Mouse (Mus musculus) C2C12 (cell line): ENCODE results near the gene Prdm11. TPM values are rescaled to one million over a fixed set of nuclear protein-coding genes. Genes with fewer than 3 reads are reported as not detected.

Experiments
- H3K27me3 ChIP-seq: one replicate; pipeline ENCODE4 v1.6.1; 2011; ENCODE audit not compliant: control insufficient read depth, insufficient read depth, insufficient read length
- H3K36me3 ChIP-seq: one replicate; pipeline ENCODE4 v1.6.1; 2011; ENCODE audit not compliant: control insufficient read depth, insufficient read depth
- H3K4me3 ChIP-seq: one replicate; pipeline ENCODE4 v1.5.1; 2011; ENCODE audit warnings: mild to moderate bottlenecking, control low read depth; ENCODE audit not compliant: poor library complexity, insufficient read depth, severe bottlenecking
- H3K79me2 ChIP-seq: one replicate; pipeline ENCODE4 v1.6.1; 2011; ENCODE audit not compliant: control insufficient read depth, insufficient read depth
- H3K79me3 ChIP-seq: one replicate; pipeline ENCODE4 v1.6.1; 2011; ENCODE audit warnings: low read depth, control low read depth
- H3ac ChIP-seq: one replicate; pipeline ENCODE3; 2011; ENCODE audit warnings: low read depth; ENCODE audit not compliant: control insufficient read depth, insufficient read length
- CEBPB ChIP-seq: IDR thresholded peaks from one replicate; pipeline ENCODE4 v1.6.1; 2011; ENCODE audit warnings: low read depth, mild to moderate bottlenecking, control low read depth, moderate library complexity
- CTCF ChIP-seq: IDR thresholded peaks from one replicate; pipeline ENCODE4 v1.5.1; 2011; ENCODE audit not compliant: control insufficient read depth, insufficient read depth, insufficient read length
- FOSL1 ChIP-seq: IDR thresholded peaks from one replicate; pipeline ENCODE4 v1.8.0; 2011; ENCODE audit warnings: mild to moderate bottlenecking, low read length; ENCODE audit not compliant: poor library complexity, insufficient read depth, severe bottlenecking
- MAX ChIP-seq: IDR thresholded peaks from one replicate; pipeline ENCODE4 v1.6.1; 2011; ENCODE audit warnings: mild to moderate bottlenecking, control low read depth
- MYOD1 ChIP-seq: IDR thresholded peaks from one replicate; pipeline ENCODE4 v1.6.1; 2011; ENCODE audit warnings: low read depth; ENCODE audit not compliant: control insufficient read depth, insufficient read length
- MYOG ChIP-seq: IDR thresholded peaks from one replicate; pipeline ENCODE4 v1.6.1; 2011; ENCODE audit not compliant: control insufficient read depth, insufficient read length; ENCODE audit errors: extremely low read depth
- USF1 ChIP-seq: IDR thresholded peaks from one replicate; pipeline ENCODE4 v1.6.1; 2011; ENCODE audit warnings: low read depth, mild to moderate bottlenecking, control low read depth, moderate library complexity
- polyA plus RNA-seq: library from polyadenylated mRNA; unstranded; fragments of >200 nt; fragmentation: generic; extraction: Trizol; gene quantifications from one replicate; pipeline ENCODE4 v1.2.1, GENCODE M21; 2012; ENCODE audit warnings: missing spikeins

Prdm11 gene
- polyA plus RNA-seq, 1 experiment, result 2.7 TPM

DNA sequence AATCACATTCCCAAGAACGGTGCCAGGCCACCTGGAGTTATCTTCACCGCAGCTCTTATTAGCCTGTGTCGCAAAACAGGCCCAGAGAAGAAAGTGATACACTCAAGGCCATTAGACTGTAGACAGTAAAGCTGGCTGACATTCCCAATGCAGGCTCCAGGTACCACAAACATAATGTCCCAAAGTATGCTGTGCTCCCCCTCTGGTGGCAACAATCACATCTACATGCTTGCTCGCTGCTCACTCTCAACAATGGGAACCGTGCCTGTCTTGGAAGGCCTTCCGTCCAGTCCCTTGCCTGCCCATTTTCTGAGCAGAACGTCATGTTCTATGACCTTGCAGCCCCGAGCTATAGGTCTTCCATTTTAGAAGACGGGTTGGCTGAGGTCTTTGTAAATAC lies 34.0 kb downstream of the Prdm11 start:
- Histone ChIP-seq H3K36me3 (no peaks in the 10 kb centered on the region), H3ac (no peak overlapping the region), H3K4me3 (no peak overlapping the region), H3K79me2 (no peaks in the 10 kb centered on the region), H3K27me3 (no peaks in the 10 kb centered on the region), H3K79me3 (no peaks in the 10 kb centered on the region)
- no peak for TF ChIP-seq CEBPB
- TF ChIP-seq MAX, result no peak
- TF ChIP-seq MYOD1, result no peak
- no peak for TF ChIP-seq MYOG
- TF ChIP-seq FOSL1, result no peak
- no peak for TF ChIP-seq USF1
- no peak for TF ChIP-seq CTCF

DNA sequence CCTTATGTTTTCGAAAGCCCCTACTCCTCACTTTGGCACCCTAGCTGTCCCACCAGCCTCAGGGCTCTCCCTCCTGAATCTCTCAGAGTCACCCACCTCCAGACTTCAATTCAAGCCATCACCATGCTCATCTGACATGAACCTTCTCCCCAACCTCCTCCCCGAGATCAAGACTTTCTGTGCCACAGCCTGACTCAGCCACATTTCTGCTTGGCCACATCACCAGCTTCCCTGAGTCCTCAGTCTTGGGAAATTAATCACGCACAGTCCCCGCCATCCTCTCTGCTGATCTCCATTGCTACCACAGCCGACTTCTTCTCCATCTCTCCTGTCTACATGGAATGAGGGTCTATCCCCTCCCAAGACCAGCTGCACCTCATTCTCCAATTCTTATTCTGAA lies 34.5 kb downstream of the Prdm11 start:
- Histone ChIP-seq H3K79me2 (no peaks in the 10 kb centered on the region), H3K4me3 (no peak overlapping the region), H3K79me3 (no peaks in the 10 kb centered on the region), H3K27me3 (no peaks in the 10 kb centered on the region), H3ac (no peak overlapping the region), H3K36me3 (no peaks in the 10 kb centered on the region)
- no peak for TF ChIP-seq FOSL1
- no peak for TF ChIP-seq MYOD1
- TF ChIP-seq CTCF, result no peak
- no peak for TF ChIP-seq MAX
- no peak for TF ChIP-seq MYOG
- TF ChIP-seq USF1, result no peak
- TF ChIP-seq CEBPB, result no peak

DNA sequence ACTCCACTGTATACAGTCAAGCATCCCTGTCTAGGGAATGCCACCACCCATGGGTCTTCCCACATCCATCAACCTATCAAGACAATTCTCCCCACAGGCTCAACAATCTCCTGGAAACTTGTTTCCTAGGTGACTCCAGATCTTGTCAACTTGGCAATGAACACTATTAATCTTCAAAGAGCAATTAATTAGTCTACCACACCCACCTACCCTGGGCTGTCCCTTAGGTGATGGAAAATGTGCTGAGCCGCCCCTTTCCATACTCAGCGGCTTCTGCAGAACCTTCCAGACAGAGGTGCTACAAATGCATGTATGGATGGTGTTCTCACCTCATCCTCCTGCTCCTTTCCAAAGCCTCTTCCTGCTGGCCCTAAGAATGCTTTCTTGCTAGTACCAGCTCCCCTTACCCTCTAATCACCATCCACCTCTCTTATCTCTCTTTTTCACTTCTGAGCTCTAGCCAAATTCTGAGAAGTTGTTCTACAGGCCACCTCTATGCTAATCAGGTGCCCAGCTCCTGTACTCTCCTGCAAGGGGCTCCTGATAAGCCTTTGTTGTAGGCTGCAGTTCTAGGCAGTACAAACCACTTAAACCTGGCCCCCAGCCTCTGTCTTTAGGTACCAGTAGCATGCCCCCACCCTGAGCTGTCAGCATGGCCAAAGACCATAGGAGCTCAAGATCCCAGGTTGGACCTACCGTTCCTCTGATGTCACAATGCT lies 37.8 kb downstream of the Prdm11 start:
- no peaks in the 10 kb centered on the region for H3K27me3 ChIP-seq
- H3K79me3 ChIP-seq, result no peaks in the 10 kb centered on the region
- H3K4me3 ChIP-seq, result no peak overlapping the region
- no peaks in the 10 kb centered on the region for H3K36me3 ChIP-seq
- H3K79me2 ChIP-seq, result no peaks in the 10 kb centered on the region
- no peak overlapping the region for H3ac ChIP-seq
- no peak for TF ChIP-seq MYOG
- TF ChIP-seq USF1, result no peak
- TF ChIP-seq MYOD1, result no peak
- TF ChIP-seq CEBPB, result no peak
- no peak for TF ChIP-seq CTCF
- TF ChIP-seq FOSL1, result no peak
- no peak for TF ChIP-seq MAX

DNA sequence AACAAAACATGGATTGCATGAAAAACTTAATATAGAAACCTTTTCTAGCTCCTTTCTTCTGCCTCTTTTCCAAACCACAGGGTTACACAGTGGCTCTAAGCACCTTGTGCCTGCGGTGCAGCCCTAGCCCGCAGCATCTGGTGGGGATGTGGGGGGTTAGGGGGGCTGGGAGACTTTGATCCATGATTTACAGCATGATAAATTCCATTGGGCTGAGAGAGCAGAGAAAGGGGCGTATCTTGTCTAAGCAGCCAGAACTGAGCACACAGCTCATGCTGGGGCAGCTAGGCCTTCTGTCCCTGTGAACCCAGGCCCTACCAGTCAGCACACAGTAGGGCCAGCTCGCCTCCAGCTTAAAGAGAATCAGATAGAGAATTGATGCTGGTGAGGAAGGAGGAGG lies 40.9 kb downstream of the Prdm11 start:
- Histone ChIP-seq H3K36me3 (no peaks in the 10 kb centered on the region), H3K79me2 (no peaks in the 10 kb centered on the region), H3K27me3 (no peaks in the 10 kb centered on the region), H3K79me3 (no peaks in the 10 kb centered on the region), H3ac (no peak overlapping the region), H3K4me3 (no peak overlapping the region)
- no peak for TF ChIP-seq FOSL1
- no peak for TF ChIP-seq CEBPB
- no peak for TF ChIP-seq CTCF
- TF ChIP-seq USF1, result no peak
- TF ChIP-seq MYOG, result no peak
- TF ChIP-seq MAX, result no peak
- TF ChIP-seq MYOD1, result no peak

DNA sequence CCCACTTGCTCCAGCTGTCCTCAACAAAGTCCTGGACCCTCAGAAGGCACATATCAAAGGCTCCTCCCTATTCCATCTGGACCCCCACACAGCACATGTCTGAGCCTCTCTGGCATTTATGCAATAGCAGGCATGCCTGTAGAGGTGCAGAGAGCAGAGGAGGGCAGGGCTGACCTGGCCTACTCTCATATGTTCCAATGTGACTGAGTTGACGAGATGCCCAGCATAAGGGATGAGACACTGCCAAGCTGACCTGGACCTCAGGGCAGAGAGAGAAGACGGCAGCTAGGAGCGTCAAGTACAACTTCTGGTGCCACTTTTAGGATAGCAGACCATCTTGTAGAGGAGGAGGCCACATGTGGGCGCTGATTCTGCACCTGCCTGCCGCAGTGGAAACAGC lies 54.0 kb downstream of the Prdm11 start:
- H3K79me2 ChIP-seq, result no peaks in the 10 kb centered on the region
- H3K4me3 ChIP-seq, result no peak overlapping the region
- TF ChIP-seq USF1 (no peak), CEBPB (no peak), MAX (no peak), FOSL1 (no peak), CTCF (no peak)
- no peak overlapping the region for H3ac ChIP-seq
- H3K79me3 ChIP-seq, result no peaks in the 10 kb centered on the region
- H3K27me3 ChIP-seq, result no peaks in the 10 kb centered on the region
- peaks cover 4% of the 10 kb centered on the region for H3K36me3 ChIP-seq

DNA sequence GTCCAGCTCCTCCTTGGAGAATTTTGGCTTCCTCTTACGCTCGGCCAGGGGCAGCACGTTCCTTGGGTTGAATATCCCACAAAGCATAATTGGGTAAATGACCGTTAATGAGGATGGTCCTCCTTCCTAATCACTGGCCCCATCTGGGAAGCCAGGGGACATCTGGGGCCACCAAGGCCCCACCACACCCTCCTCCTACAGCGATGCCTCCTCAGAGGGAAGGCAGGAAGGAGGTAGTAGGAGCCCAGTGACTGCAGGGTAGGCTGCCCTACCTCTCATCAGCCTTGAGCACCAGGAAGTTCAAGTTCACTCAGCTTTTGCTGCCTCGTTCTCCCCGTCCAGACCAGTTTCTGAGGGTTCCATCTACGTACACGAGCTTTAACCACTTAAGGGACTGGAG lies 56.4 kb downstream of the Prdm11 start:
- Histone ChIP-seq H3K36me3 (peaks cover 4% of the 10 kb centered on the region), H3ac (no peak overlapping the region)
- TF ChIP-seq CEBPB, result no peak
- no peak for TF ChIP-seq FOSL1

More for the DNA sequence above, 56.4 kb downstream of the Prdm11 start:
- H3K79me3 ChIP-seq, result no peaks in the 10 kb centered on the region
- no peaks in the 10 kb centered on the region for H3K27me3 ChIP-seq
- no peaks in the 10 kb centered on the region for H3K79me2 ChIP-seq
- H3K4me3 ChIP-seq, result no peak overlapping the region
